Mouse (Mus musculus): ENCODE measurements around the gene Arhgap28.

GRCm38 (mm10) chr17:67958909-67959308, 45.0 kb downstream of the Arhgap28 start:
- TF ChIP-seq CTCF (IDR thresholded peaks at IDR 0.05; ENCODE audit: control insufficient read depth, insufficient read depth, insufficient replicate concordance, low read depth, low read length) (no peak), POLR2A (IDR thresholded peaks at IDR 0.05; ENCODE audit: control insufficient read depth, low read depth, low read length) (no peak)
